Mouse (Mus musculus) macrophage (primary cell): ENCODE results near the gene Wdr83os. TPM values are rescaled to one million over a fixed set of nuclear protein-coding genes. Genes with fewer than 3 reads are reported as not detected.
"Not testable (repeated sequence)": the region's sequence is repeated elsewhere in the genome, so short reads cannot be mapped to it uniquely, and the experiment has no call there.

Experiments used
- H3K27ac ChIP-seq: fragments of 350-480 bp; formaldehyde crosslinking; 2 replicates; pipeline ENCODE4 v1.9.0; 2021
- H3K36me3 ChIP-seq: fragments of 350-480 bp; formaldehyde crosslinking; 2 replicates; pipeline ENCODE4 v1.9.0; 2021; ENCODE audit errors: inconsistent target
- H3K4me3 ChIP-seq: fragments of 350-480 bp; formaldehyde crosslinking; 2 replicates; pipeline ENCODE4 v1.9.0; 2021; ENCODE audit errors: inconsistent target
- H3K79me2 ChIP-seq: fragments of 350-480 bp; formaldehyde crosslinking; 2 replicates; pipeline ENCODE4 v1.9.0; 2021; ENCODE audit errors: inconsistent target
- WGBS: methylation state at CpG from one replicate; pipeline ENCODE4 v1.1.7; 2026; ENCODE audit warnings: inconsistent platforms; ENCODE audit not compliant: missing documents; 5-methylcytosine and 5-hydroxymethylcytosine counted together
- polyA plus RNA-seq: library from polyadenylated mRNA; stranded (reverse); fragments of 250-400 nt; gene quantifications from 3 replicates; pipeline ENCODE4 v1.2.4, GENCODE M21; 2018; ENCODE audit warnings: inconsistent platforms

Gene Wdr83os
- polyA plus RNA-seq, 1 experiment from 2014 or later, result 68.7 TPM

DNA sequence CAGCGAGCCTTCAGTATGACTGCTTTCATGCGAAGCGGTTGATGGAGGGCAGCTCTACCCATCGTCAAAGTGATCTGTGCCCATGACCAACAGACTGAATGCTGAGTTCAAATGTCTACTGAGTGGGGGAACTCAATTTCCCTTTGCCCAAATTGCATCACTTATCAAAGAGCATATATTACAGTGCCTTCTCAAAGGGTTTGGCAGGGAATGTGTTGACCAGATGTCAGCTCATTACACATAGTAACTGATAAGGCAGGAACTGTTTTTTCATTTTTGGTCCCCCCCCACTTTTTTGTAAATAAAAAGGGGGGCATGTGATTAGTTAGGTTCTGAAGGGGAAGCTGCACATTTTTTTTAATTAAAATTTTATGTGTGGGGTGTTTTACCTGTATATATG is 17.9 kb upstream of the Wdr83os start:
- H3K4me3 ChIP-seq, result no peak overlapping the region
- no peaks in the 10 kb centered on the region; the same call in 1 of the 2 replicates for H3K36me3 ChIP-seq
- no peaks in the 10 kb centered on the region for H3K79me2 ChIP-seq
- WGBS, result 100% methylated on average over 1 of the region's 4 CpGs
- no peak overlapping the region for H3K27ac ChIP-seq

DNA sequence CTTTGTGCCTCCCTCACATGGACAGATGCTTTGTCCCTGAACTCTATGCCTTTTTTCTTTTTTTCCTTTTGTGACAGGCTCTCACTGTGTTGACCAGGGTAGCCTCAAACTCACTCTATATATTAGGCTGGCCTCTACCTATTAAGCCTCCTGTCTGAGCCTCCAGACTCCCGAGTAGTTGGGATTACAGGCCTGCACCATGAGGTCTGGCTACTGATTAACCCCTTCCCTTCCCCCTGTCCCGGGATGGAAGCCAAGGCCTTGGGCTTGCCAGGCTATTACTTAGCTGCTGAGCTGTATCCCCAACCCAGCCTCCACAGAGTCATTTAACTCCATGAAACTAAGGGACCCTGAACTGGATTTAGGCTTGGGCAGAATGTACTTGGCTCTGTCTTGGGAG is 15.3 kb upstream of the Wdr83os start:
- 78% methylated on average over 2 of the region's 2 CpGs for WGBS
- no peak overlapping the region for H3K27ac ChIP-seq
- no peaks in the 10 kb centered on the region; the same call in 1 of the 2 replicates for H3K36me3 ChIP-seq
- H3K79me2 ChIP-seq, result no peaks in the 10 kb centered on the region
- no peak overlapping the region for H3K4me3 ChIP-seq

DNA sequence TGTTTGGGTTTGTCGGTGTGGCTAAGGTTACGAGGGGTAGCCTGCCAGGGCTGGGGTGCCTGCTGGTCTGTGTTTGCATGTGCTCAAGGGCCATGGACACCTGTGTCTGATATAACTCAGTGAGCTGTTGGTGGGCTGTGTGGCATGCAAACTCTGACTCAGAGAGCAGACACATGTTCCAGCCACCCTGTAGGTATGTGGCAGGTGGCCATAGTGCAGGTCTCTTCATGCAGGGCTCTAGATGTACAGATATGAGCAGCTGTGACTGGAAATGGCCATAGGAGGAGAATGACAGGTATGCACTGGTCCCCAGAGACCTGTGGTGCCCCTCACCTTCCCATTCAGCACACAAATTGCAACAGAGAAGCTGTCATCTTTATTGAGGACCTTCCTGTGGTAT is 13.4 kb upstream of the Wdr83os start:
- H3K4me3 ChIP-seq, result no peak overlapping the region
- H3K27ac ChIP-seq, result no peak overlapping the region
- H3K79me2 ChIP-seq, result peaks cover 2% of the 10 kb centered on the region
- WGBS, result 89% methylated on average over 2 of the region's 2 CpGs
- H3K36me3 ChIP-seq, result no peaks in the 10 kb centered on the region; the same call in 1 of the 2 replicates

DNA sequence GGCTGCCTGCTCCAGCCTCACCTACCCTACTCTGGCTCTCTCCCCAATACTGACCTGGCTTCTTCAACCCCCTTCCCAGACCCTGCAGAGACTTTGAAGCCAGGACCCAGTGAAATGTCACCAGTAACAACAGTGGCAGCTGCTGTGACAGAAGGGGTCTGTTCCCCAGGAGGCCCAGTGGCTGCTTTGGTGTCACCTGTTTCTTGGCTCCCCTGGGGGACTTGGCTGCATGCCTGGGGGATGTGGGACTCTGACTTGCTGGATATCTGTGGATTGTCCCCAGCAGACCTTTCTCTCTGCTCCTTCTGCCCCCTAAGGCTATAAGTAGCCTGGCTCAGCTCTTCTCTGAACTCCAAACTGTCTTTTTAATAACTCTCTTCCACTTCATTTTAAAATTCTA is 12.6 kb upstream of the Wdr83os start, which contains the start of gene Gm5741:
TSS of gene Gm5741 (minus strand) at position 1 of the 400 bp plus-strand sequence.
- peaks cover 10% of the 10 kb centered on the region for H3K79me2 ChIP-seq
- H3K27ac ChIP-seq, result no peak within 1 kb of the TSS
- H3K4me3 ChIP-seq, result no peak within 1 kb of the TSS
- H3K36me3 ChIP-seq, result no peaks in the 10 kb centered on the region; the same call in 1 of the 2 replicates

DNA sequence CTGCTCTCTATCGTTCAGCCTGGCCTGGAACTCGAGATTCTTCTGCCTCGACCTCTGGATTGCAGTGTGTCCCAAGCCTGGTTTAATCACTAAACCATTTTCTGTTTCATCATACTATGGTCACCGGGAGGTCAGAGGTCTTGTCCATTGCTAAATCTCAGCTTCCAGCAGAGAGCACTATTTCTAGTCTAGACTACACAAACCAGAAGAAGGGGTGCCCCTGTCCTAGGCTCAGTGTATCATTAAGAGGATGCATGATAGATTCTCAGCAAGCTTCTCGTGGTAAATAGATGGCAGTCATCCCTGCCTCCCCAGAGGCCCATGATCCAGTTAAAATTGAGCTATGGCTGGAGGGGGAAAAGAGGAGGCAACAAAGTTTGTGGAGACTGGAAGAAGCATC is 9.5 kb upstream of the Wdr83os start:
- H3K27ac ChIP-seq, result peak overlapping the region; percentile 64
- WGBS, result 46% methylated on average over 5 of the region's 5 CpGs

DNA sequence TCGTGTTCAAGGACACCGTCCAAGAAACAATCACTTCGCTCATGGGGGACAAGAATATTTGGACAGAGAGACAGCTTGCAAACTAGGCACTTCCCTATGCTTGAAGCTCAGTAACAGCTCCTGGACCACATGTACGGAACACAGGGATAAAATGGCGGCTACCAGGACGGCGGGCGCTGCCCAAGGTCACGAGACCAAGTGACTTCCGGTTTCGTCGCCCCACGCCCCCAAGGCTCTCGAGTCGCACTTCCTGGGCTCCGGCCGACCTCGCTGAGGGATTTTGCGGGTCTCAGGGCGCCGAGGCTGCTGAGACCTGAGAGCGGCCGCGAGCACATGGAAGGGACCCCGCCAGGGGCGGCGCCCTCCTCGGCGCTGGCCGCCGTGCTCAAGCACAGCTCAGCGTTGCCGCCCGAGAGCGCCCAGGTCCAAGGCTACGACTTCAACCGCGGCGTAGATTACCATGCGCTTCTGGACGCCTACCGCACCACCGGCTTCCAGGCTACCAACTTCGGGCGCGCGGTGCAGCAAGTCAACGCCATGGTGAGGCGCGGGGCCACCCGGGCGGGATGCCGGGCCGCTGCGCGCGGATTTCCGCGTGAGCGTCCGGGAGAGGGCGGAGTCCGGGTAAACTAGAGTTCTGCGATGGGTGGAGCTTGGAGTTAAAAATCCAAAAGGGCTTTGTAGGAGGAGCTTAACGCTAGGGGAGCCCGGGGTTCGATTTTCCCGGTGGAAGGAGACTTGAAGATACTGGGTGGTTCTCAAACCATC is 8.8 kb upstream of the Wdr83os start, which contains the start of gene Dhps:
TSS of gene Dhps (plus strand) at position 244 of the 768 bp plus-strand sequence.
- H3K36me3 ChIP-seq, result peaks cover 31% of the 10 kb centered on the region
- 0% methylated on average over 67 of the region's 68 CpGs for WGBS
- peak within 1 kb of the TSS; percentile 73 for H3K4me3 ChIP-seq

More for the DNA sequence above, 9.5 kb upstream of the Wdr83os start:
- peaks cover 25% of the 10 kb centered on the region for H3K79me2 ChIP-seq
- peaks cover 24% of the 10 kb centered on the region for H3K36me3 ChIP-seq
- H3K4me3 ChIP-seq, result peak overlapping the region; percentile 73

DNA sequence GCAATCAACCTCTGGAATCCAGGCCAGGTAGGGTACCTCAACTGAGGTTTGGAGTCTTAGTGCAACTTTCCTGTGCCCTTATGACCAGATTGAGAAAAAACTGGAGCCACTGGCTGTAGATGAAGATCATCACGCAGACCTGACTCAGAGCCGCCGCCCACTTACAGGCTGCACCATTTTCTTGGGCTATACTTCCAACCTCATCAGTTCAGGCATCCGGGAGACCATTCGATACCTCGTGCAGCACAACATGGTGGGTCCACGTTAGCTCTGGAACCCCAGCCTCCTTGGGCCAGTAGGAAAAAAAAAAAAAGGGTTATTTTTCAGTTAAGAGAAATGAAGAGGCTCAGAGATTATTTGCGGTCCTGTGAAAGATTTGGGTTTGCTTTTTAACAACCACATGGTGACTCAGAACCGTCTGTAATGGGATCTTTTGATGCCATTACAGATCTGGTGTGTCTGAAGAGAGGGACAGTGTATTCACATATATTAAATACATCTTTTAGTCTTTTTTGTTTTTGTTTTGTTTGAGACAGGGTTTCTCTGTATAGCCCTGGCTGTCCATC is 8.1 kb upstream of the Wdr83os start:
- Histone ChIP-seq H3K79me2 (peaks cover 25% of the 10 kb centered on the region), H3K27ac (peak overlapping the region; percentile 64), H3K36me3 (peaks cover 32% of the 10 kb centered on the region), H3K4me3 (peak overlapping the region; percentile 73)
- 47% methylated on average over 9 of the region's 9 CpGs for WGBS

More for the DNA sequence above, 8.8 kb upstream of the Wdr83os start, which contains the start of gene Dhps:
- peaks cover 25% of the 10 kb centered on the region for H3K79me2 ChIP-seq
- peak within 1 kb of the TSS; percentile 64 for H3K27ac ChIP-seq

DNA sequence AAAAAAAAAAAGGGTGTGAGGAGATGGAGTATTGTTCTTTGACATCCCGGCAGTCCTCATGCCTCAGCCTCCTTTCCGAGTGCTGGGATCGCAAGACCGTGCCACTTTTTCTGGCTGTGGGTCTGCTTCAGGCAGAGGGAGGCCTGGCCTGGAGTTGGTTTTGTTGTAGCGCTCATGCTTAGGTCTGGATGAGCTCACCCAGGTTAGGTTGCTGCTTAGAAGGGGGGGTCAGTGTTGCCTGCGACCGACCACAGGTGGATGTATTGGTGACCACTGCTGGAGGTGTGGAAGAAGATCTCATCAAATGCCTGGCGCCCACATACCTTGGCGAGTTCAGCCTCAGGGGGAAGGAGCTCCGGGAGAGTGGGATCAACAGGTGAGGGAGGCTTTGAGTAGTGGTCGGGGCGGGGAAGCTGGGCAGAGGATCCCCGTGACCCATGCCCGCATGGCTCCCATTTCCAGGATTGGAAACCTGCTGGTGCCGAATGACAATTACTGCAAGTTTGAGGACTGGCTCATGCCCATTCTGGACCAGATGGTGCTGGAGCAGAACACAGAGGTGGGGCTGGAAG is 7.4 kb upstream of the Wdr83os start:
- WGBS, result 96% methylated on average over 14 of the region's 15 CpGs
- no peak overlapping the region for H3K27ac ChIP-seq
- H3K36me3 ChIP-seq, result peaks cover 32% of the 10 kb centered on the region
- H3K79me2 ChIP-seq, result peaks cover 25% of the 10 kb centered on the region
- no peak overlapping the region for H3K4me3 ChIP-seq

DNA sequence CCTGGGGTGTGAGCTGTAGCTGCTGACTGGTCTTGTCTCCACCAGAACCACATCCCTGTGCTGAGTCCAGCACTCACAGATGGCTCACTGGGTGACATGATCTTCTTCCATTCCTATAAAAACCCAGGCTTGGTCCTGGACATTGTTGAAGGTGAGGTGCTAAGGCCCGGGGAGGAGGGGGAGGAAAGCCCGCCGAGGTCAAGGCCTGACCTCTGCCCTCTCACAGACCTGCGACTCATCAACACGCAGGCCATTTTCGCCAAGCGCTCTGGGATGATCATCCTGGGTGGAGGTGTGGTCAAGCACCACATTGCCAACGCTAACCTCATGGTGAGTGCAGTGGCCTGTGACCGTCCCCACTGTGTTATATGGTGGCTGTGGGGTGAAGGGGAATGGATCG is 6.4 kb upstream of the Wdr83os start:
- H3K79me2 ChIP-seq, result peaks cover 25% of the 10 kb centered on the region
- peaks cover 32% of the 10 kb centered on the region for H3K36me3 ChIP-seq
- H3K4me3 ChIP-seq, result no peak overlapping the region
- no peak overlapping the region for H3K27ac ChIP-seq
- 95% methylated on average over 7 of the region's 10 CpGs for WGBS

DNA sequence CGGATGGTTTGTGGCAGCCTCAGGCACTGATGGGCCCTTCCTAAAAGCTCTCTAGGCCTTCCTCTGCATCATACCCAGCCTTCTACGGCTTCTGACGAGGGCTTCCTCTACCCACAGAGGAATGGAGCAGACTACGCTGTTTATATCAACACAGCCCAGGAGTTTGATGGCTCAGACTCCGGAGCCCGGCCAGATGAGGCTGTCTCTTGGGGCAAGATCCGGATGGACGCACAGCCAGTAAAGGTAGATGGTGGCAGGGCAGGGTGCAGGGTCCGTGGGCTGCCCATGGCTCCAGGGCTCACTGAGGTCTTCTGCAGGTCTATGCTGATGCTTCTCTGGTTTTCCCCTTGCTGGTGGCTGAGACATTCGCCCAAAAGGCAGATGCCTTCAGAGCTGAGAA is 5.9 kb upstream of the Wdr83os start:
- peaks cover 32% of the 10 kb centered on the region for H3K36me3 ChIP-seq
- peaks cover 29% of the 10 kb centered on the region for H3K79me2 ChIP-seq
- 95% methylated on average over 10 of the region's 10 CpGs for WGBS
- no peak overlapping the region for H3K4me3 ChIP-seq
- no peak overlapping the region for H3K27ac ChIP-seq

DNA sequence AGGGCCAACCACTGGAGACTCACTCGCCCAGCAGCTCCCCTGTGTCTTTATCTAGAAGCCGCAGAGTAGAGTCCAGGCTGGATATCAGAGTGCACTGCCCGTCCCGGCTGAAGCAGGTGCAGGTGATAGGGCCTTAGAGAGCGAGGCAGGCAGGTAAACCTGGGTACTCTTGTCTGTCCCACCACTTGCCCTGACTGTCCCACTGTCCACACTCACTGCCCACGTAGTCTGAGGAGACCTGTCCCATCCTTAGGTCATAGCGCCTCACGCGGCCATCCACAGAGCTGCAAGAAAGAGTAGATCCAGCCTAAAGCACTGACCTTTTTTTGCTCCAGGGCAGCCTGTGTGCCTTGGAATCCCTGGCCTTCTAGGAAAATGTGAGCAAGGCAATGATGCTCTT is 4.5 kb upstream of the Wdr83os start:
- peaks cover 36% of the 10 kb centered on the region for H3K79me2 ChIP-seq
- 91% methylated on average over 9 of the region's 9 CpGs for WGBS
- no peak overlapping the region for H3K4me3 ChIP-seq
- peaks cover 32% of the 10 kb centered on the region for H3K36me3 ChIP-seq
- no peak overlapping the region for H3K27ac ChIP-seq

DNA sequence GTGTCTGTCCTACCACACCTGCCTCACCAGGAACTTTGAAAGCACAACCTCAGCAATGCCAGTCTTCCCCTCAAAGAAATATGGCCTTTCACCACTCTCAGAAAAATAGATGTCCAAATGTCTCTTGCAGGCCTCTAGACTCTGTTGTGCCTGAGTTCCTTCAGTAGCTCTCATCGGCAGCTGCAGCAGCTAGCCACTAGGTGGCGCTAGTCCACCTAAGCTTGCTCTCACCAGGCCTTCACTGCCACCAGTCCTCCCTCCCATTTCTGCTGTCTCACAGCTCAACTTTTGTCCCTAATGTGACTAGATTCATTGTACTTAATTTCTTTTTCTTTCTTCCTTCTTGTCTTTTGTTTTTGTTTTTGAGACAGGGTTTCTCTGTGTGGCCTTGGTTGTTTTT is 3.5 kb upstream of the Wdr83os start:
- Histone ChIP-seq H3K79me2 (peaks cover 35% of the 10 kb centered on the region), H3K36me3 (peaks cover 32% of the 10 kb centered on the region), H3K27ac (no peak overlapping the region), H3K4me3 (no peak overlapping the region)
- 0% methylated on average over 2 of the region's 2 CpGs for WGBS

DNA sequence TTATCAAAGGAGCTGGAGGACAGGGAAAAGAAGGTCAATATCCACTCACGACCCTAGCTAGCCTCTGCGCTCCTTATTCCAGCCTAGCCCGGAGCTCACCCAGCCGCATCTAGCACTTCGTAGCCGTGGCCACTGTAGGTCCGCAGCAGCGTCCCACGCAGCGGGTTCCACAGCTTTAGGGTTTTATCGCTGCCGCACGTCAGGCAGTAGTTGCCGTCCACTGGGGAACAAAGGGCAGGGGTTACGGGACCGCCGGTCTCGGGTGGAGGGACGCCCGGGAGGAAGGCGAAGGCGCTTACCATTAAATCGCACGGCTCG is 367 bp upstream of the Wdr83os start:
- H3K27ac ChIP-seq, result peak overlapping the region; percentile 87
- 1% methylated on average over 25 of the region's 25 CpGs for WGBS
- peaks cover 18% of the 10 kb centered on the region for H3K36me3 ChIP-seq
- peak overlapping the region; percentile 90 for H3K4me3 ChIP-seq
- peaks cover 30% of the 10 kb centered on the region for H3K79me2 ChIP-seq

DNA sequence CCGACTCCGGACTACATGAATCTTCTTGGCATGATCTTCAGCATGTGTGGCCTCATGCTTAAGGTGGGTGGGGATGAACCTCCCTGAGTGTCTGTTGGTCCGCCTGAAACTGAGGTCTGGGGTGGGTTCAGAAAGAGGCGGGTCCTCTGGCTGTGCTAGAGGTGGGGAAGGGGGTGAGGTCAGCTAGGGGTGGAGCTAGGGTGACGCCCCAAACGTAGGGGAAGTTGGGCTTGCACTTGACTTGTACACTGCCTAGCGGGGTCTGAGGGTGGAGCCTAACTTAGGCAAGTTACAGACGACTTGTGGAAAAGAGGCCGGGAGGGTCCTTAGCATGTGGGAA is 646 bp downstream of the Wdr83os start, which contains the start of gene Wdr83:
TSS of gene Wdr83 (minus strand) at position 91 of the 340 bp plus-strand sequence.
- peaks cover 17% of the 10 kb centered on the region for H3K36me3 ChIP-seq
- WGBS, result 0% methylated on average over 7 of the region's 9 CpGs
- peak within 1 kb of the TSS; percentile 90 for H3K4me3 ChIP-seq
- H3K79me2 ChIP-seq, result peaks cover 40% of the 10 kb centered on the region
- peak within 1 kb of the TSS; percentile 87 for H3K27ac ChIP-seq

DNA sequence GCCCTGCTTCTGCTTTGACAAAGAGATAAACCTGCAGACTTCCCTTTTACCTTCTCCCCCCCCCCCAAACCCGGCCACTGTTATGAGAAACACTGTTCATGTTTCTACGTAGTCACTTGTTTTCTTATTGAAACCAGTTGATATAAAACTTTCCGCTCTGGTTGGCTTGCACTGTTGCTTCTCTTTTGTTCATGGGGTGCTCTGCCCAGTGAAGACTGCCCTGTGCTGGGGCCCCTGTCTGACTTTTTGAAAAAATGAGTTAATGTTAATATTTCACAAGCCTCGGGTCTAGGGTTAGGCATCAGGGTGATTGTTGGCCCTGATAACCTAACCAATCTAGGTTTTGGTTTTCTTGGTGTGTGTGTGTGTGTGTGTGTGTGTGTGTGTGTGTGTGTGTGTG is 1.6 kb downstream of the Wdr83os start:
- WGBS, result 24% methylated on average over 3 of the region's 4 CpGs
- H3K36me3 ChIP-seq, result peaks cover 19% of the 10 kb centered on the region
- H3K79me2 ChIP-seq, result peaks cover 47% of the 10 kb centered on the region
- H3K4me3 ChIP-seq, result not testable (repeated sequence)
- peak overlapping the region; percentile 71 for H3K27ac ChIP-seq
